Mouse (Mus musculus) spleen, adult 12 weeks (tissue): Measurements from ENCODE around the gene Xxylt1.
"Not testable (repeated sequence)": the region's sequence is repeated elsewhere in the genome, so short reads cannot be mapped to it uniquely, and the experiment has no call there.

ENCODE experiments used
- DNase-seq: peaks from one replicate; pipeline ENCODE4 v3.0.0; 2022; ENCODE audit warnings: low spot score

Gene Xxylt1

GRCm38 (mm10) chr16:31024221-31024620 is 57.0 kb downstream of the Xxylt1 start:
- no peak for DNase-seq

- DNase-seq = no peak
Observed at GRCm38 (mm10) chr16:31023803-31024202, 57.4 kb downstream of the Xxylt1 start.

- no peak for DNase-seq
Observed at GRCm38 (mm10) chr16:31022287-31022686, 58.9 kb downstream of the Xxylt1 start.

DNA sequence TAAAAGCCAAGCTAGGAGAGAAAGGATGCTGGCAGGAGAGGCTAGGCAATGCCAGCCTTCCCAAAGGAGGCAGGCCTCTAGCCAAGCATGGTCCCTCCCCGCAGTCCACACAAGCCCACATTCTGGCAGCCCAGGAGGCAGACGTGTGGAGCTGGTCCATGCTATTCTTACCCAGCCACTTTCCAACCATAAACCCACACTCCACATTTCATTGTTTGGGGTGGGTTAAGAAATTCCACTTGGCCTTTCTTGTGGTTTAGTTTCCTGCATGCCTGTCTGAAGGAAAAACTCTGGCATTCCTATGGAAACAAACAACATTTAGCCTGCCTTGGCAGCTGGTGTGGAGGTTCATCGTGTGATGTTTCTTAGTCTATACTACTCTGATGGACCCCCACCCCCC is 61.7 kb downstream of the Xxylt1 start:
- DNase-seq = no peak

- DNase-seq = no peak
Observed at GRCm38 (mm10) chr16:31017687-31018413, 63.4 kb downstream of the Xxylt1 start.

DNA sequence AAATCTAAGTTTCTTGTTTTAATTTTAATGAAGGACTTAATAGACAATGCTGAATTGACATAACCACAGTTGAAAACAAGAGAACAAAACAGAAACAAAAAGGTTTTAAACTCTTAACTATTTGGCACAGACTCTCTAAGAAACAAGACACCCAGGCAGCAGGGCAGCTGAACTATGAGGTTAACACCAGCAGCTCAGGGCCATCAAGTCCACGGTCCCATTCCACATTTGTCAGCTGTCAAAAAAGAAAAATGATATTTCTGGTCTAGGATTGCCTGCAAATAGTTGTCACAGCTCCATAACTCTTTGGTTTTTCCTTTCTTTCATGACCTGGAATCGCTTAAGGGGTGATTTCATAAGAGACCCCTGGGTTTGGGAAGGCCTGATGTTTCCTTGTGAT is 64.6 kb downstream of the Xxylt1 start:
- no peak for DNase-seq

GRCm38 (mm10) chr16:31016169-31016568 is 65.1 kb downstream of the Xxylt1 start:
- DNase-seq = no peak

GRCm38 (mm10) chr16:31015271-31015670 is 66.0 kb downstream of the Xxylt1 start:
- no peak for DNase-seq

DNA sequence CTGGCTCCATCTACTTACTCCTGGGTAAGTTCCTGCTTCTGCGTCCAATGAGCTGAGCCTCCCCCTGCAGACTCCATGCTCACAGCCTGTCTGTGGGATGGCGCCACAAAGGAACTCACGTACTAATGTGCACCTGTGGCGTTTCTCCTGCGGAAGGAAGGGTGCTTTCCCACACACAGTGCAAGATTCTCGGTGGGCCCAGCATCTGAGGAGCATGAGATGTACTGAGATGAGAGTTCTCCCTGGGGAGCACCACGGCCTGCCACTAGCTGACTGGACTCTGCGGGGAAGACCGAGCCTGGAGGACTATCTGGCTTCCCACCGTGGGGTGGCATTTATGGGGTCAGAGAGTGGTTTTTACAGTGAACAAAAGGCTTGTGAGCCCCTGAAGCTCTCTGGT is 69.0 kb downstream of the Xxylt1 start:
- no peak for DNase-seq

DNA sequence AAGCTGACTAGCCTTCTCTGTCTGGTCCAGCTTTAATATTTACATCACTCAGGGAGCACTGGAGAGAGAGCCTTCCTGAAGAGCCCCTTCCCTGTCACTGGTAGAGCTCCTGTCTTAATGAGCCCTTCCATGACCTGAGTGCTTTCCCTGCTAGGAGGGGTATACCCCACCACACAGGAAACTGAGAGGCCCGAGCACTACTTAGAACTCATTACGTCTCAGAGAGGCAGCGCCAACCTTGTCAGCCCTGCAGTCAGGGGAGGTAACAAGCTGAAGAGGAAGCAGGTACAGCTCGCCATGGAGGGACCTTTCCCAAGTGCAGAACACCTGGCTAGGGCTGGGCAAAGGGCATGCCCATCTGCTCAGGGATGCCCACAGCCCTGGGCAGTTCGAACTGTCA is 70.8 kb downstream of the Xxylt1 start:
- DNase-seq = no peak

- no peak for DNase-seq
Observed at GRCm38 (mm10) chr16:31008326-31008725, 72.9 kb downstream of the Xxylt1 start.

GRCm38 (mm10) chr16:31007582-31007981 is 73.7 kb downstream of the Xxylt1 start:
- no peak for DNase-seq

DNA sequence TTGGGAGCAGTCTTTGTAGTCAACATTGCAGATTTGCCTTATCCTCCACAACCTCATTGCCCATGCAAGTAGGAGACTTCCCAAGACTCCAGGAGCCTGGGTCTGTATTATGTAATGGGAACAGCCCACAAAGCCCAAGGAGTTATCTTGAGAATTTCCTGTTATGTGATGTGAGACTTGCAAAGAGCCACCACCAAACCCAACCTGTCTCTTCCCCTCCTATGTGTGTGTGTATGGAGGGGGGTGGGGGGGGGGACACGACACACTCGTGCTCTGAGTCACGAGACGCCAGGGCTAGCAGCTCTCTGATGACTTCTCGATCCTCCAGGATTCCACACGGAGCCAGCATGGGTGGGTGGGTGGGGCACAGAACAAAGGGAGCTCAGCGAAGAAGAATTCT is 75.5 kb downstream of the Xxylt1 start:
- DNase-seq = no peak

DNA sequence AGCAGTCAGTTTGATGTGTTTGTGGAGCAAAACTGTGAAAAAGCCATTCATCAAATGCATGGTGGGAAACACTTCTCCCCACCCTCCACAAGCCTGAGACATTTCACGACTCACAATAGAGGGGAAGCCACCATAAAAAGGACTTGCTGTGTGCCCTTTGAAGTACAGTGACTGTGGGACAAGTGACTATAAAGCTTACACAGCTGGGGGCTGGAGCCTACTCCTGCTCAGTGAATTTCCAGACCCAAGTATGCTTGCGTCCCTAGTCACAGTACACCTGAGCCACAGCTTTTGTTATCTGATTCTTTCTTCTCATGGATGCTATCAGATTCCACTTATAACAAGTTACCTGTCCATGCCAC is 76.9 kb downstream of the Xxylt1 start:
- no peak for DNase-seq

- not testable (repeated sequence) for DNase-seq
Observed at GRCm38 (mm10) chr16:31003592-31004320, 77.5 kb downstream of the Xxylt1 start.

DNA sequence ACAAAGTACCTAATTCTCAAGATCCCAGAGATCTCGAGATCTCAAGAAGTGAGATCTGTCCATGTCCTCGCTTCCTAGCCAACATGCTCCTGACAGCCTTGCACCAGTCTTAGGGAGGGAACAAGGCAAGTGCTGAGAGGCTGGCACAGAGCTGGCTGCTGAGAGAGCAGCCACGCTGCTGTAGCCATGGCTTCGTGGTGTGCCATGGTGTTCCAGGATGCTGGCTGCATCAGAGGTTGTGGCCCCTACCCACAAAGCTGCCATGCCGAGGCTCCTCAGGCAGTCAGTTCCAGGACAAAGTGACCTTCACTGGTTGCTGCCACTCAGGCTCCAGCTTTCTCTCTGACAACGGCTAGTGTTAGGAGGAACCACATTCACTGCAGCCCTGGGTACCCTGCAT is 78.3 kb downstream of the Xxylt1 start:
- DNase-seq = no peak

DNA sequence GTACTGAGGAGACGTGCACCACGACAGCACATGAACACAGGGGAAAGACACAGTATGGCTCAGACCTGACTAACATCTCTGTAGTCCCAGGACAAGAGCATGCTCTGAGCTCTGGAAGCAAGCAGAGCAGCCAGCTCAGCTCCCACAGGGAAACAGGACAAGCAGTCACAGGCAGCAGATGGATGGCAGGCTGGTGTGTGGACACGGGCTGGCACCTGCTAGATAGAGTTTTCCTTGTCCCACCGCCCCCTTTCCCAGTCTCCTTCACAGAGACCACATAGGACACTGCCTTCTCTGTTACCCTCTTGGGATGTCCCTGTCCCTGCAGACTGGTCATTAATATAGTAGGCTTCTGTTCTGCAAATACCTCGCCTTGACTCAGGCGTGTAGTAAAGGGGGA is 79.1 kb downstream of the Xxylt1 start:
- no peak for DNase-seq

DNA sequence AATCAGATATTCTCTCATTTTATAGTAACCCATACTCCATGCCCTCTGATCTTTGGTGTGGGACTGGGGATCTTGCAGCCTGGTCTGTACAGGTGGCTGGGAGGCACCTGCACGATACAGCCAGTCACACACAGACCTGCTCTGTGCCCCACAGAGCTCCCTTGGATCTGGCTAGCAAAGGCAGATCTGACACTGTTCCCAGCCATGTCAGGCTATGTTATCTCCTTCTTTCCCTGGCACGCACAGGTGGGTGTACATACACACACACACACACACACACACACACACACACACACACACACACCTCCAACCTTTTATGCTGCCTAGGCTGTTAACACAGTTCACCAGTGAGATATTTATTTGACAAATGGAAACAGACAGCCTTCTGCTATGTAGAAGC is 82.5 kb downstream of the Xxylt1 start:
- DNase-seq = no peak

DNA sequence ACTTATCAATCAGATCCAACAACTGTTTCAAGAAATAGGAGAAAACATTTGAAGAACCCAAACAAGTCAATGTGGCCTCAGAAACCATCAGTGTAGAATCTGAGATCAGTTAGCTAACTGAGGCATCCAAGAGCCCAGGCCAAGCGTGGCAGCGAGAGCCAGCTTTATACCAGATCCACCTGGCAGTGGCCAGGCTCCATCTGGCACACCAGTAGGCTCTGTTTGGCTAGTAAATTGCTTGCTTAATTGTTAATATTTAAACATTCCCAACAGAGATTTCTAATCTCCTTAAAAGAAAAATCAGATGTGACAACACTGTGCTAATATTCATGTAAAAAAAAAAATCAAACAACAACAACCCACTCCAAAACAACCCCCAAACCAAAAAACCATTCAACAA is 83.2 kb downstream of the Xxylt1 start:
- DNase-seq = no peak

- no peak for DNase-seq
Observed at GRCm38 (mm10) chr16:30995446-30995845, 85.8 kb downstream of the Xxylt1 start.

DNA sequence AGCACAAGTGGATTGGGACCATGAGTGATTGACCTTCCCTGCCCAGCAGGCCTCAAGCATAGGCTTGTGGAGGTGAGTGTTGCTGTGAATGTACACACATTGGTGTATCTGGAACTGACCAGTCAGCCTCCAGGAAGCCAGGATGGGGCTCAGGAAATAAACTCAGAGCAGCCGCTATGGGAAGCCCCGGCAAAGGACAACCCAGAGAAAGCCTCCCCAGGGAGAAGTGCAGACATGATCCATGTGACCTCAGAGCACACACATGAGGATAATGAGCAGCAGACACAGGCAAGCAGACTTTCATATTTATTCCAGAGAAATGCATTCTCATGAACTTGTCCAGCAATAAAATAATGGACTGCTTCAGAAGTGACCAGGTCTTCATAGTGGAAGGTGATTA is 86.4 kb downstream of the Xxylt1 start:
- no peak for DNase-seq

- no peak for DNase-seq
Observed at GRCm38 (mm10) chr16:30994296-30994695, 86.9 kb downstream of the Xxylt1 start.

- DNase-seq = no peak
Observed at GRCm38 (mm10) chr16:30992568-30992967, 88.7 kb downstream of the Xxylt1 start.

DNA sequence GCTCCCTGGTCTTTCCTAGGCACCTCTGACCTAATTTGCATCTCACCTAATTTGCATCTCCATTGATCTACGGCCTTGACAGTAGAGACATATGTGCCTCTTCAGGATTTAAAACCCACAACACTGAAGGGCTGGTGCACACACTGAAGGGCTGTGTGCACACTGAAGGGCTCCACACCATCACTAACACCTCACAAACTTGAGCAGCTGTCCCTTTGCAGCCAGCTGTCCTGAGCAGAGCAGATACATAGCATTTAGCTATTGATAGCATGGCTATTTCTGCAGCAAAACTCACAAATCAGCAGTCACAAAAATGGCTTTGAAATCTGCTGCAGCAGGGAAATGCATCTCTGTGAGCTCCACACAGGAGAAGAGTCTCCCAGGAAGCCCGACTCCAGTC is 90.6 kb downstream of the Xxylt1 start:
- DNase-seq = no peak
